In the genomic region with DNA sequence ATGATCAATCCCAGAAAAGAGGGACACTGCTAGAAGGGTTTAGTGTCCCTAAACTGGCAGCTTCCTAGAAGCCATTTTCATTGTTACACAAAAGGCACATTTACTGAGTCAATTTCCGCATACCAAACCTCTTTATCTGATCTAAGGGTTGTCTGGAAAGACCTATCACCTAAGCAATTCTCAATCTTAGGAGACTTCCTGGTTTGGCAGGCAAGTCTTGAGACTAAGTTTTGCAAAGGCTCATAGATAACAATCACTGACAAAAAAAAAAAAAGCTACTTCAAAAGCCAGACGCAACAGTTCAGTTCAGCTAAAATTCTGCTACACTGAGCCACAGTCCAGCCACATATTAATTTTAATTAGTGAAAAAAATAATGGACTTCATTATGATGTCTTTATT, we compare ENCODE assay signal across 19 mouse cellular contexts. TPM values are rescaled to one million over a fixed set of nuclear protein-coding genes. Genes with fewer than 3 reads are reported as not detected.
DNase-seq lines count a peak whose midpoint lies in the region; ATAC-seq lines count a peak whose summit lies in the region.
"Had no signal": no experiment of that assay in that cellular context is flagged by ENCODE, and none has a peak within 500 bp of the region (broad histone marks: within the 10 kb centered on the region; RNA-seq: fewer than 3 reads in every experiment).

No protein-coding gene starts in this region.

- DNase-seq in thymus, postnatal 0 days (ENCODE audit: low spot score), result peak; percentile 1
- DNase-seq in thymus, adult 18-20 months, result no peak
- DNase-seq in ovary, postnatal 10 days (ENCODE audit: low spot score), result no peak
- DNase-seq in cerebellum, adult 8-10 months, result no peak
- DNase-seq in adrenal gland, postnatal 4 days (ENCODE audit: low spot score in 2 of 2), result no peak
- DNase-seq: adrenal gland, postnatal 10 days; cerebellum, adult 18-20 months; cerebellum, postnatal 10 days; forebrain, postnatal 0 days; gastrocnemius, adult 2 months; gastrocnemius, postnatal 25 days; heart, adult 2 months; heart, postnatal 14 days; kidney, adult 11 months had no signal

- ATAC-seq in inflammation-experienced regulatory T-cells, adult 6 months, result peak; percentile 50
- ATAC-seq in megakaryocyte, adult 5-6 weeks (ENCODE audit: poor library complexity, severe bottlenecking), result peak; percentile 47; the same call in 1 of the 2 replicates
- ATAC-seq: forebrain, embryonic 13.5 days; forebrain, postnatal 0 days; hindbrain, postnatal 0 days; Patski had no signal

RNA-seq across cellular contexts. Expression of a gene that starts 39.1 kb away (rescaled TPM):
- polyA plus RNA-seq in thymus, postnatal 0 days (2015; fragmentation: Nextera tagmentation; extraction: Ambion mirVana), result 0.31 and 0.46 TPM in 2 replicates
- under 1 TPM in 1 of 3 experiments, not detected in 2; 0.15 TPM for polyA plus RNA-seq in inflammation-experienced regulatory T-cells, adult 6 months (2017; shearing (Covaris generic))
- 0.07 and 0.36 TPM in 2 replicates for total RNA-seq in megakaryocyte, adult 5-6 weeks (2015)
- 0.04 and 0.28 TPM in 2 replicates for total RNA-seq in megakaryocyte, adult 5-6 weeks (2017)
- 1 to 10 TPM in 1 of 2 experiments, under 1 TPM in 1; 0.98 to 1.2 TPM for total RNA-seq in adrenal gland, postnatal 4 days (2021)
- total RNA-seq: gastrocnemius, postnatal 25 days had no signal
- polyA plus RNA-seq: Patski had no signal

RNA-seq across cellular contexts. Expression of a gene that starts 43.9 kb away (rescaled TPM):
- polyA plus RNA-seq in thymus, postnatal 0 days (2015; fragmentation: Nextera tagmentation; extraction: Ambion mirVana), result 10.9 and 11.3 TPM in 2 replicates
- polyA plus RNA-seq in inflammation-experienced regulatory T-cells, adult 6 months (2017; shearing (Covaris generic)), result 1 to 10 TPM; 1.1 to 1.6 (median 1.4) TPM
- 0.54 and 0.64 TPM in 2 replicates for total RNA-seq in megakaryocyte, adult 5-6 weeks (2015)
- total RNA-seq in megakaryocyte, adult 5-6 weeks (2017), result 0.45 and 0.55 TPM in 2 replicates
- total RNA-seq in adrenal gland, postnatal 4 days (2021), result 10 to 100 TPM; 22.7 to 26.2 TPM

Comparison
In these comparisons a context has a peak if more than half of its experiments do, and no peak if none do; other contexts are left out.
1. RNA of a gene that starts 43.9 kb away (total RNA-seq): 22.7 to 26.2 TPM in adrenal gland, postnatal 4 days; 0.45 to 0.64 TPM in megakaryocyte, adult 5-6 weeks; every median in the first group is over 10 times any median in the second.